Mouse (Mus musculus): ENCODE results near the gene Hmgcs2.

Gene Hmgcs2

DNA sequence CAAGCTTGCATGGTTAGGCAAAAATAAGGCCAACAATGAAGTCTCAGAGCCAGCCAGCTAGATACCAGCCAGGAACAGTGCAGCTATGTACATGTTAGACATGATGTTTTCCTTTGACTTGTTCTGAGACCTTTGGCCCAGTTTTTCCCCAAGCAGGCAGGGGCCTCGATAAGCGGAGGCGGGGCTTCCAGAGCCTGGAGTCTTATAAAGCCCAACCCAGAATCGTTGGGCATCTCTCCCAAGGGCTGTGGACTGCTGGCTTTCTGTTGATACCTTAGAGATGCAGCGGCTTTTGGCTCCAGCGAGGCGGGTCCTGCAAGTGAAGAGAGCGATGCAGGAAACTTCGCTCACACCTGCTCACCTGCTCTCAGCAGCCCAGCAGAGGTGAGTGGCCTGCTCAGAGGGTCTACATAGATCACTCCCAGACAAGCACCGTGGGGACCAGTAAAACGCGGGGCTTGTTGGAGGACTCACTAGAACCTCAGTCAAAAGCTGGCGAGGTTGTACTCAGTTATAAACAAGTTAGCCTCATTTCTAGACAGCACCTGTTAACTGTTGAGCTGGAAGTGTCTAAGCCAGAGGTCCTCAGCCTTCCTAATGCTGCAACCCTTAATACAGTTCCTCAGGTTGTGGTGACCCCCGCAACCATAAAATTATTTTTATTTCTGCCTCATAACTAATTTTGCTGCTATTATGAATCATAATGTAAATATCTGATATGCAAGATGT is at the start of gene Hmgcs2:
TSS of gene Hmgcs2 (plus strand) at position 232 of the 729 bp plus-strand sequence.
- in situ Hi-C loops (cut with MboI, MseI): no loop called here

DNA sequence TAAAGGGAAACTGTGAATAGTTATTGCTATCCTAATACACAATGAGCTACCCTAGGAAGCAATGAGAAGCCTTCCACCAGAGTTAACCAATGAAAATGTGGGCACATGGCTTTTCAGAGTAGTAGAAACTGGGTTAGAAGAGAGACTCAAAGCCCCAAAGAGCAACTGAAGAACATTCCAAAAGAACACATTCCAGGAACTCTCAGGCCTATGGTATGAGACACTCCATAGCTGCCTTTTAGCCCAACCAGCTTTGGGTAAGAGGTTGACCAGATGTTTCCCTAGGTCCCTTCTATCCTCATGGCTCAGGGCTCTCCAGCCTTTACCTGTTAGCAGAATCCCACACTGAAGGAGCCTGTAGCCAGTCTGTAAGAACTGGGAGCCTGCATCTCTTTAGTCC is 46.7 kb upstream of the Hmgcs2 start:
- in situ Hi-C loops (cut with MboI, MseI): no loop called here

DNA sequence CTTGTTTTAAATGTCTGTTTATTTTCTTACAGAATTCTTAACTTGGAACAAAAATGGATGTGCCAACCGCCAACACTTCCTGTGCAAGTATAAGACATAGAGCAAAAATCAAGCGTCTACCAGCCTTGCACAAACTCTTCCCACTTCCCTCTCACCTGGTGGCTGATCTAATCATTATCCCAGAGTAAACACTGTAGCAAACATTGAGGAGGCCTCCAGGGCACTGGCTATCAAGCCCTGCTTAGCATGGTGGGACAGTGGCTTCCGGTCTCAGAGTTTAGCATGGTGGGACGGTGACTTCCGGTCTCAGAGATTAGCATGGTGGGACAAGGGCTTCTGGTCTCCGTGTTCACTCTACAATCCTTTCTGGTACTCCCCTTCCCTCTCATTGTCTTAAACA is 44.0 kb upstream of the Hmgcs2 start:
- in situ Hi-C loops (cut with MboI, MseI): no loop called here

DNA sequence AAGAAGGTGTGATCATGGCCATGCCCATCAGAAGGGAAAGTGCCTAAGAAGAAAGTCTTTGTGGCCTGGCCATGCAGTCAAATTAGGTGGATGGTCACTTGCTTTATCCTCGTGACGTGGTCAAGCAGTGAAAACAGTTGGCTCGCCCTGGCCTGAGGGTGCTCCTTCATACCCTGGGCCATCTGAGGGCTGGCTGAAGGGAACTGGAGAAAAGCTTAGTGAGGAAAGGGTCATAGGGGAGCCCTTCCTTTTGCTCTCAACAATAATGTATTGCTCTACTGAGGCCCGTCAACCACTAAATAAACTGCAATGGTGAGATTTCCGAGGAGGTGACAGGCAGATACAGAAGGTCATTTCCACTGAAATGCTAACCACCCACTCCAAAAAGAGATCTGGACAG is 43.0 kb upstream of the Hmgcs2 start:
- in situ Hi-C loops (cut with MboI, MseI): no loop called here

DNA sequence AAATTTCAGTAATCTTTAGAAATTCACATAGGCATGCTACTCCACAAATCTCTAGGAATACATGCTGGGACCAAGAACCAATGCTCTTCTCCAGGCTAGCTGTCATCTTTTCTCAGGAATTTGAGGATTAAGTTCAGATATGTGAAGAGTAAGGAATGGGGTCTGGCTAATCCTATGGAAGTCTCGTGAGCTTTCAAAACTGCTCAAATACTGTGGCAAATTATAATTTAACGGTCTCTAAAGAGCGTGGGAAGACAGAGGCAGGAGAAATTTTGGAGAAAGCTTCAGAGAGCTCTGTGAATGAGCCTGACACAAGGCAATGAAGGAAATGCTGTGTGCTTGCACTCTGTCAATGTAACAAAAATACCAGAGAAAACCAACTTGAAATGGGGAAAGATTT is 42.1 kb upstream of the Hmgcs2 start:
- in situ Hi-C loops (cut with MboI, MseI): no loop called here

DNA sequence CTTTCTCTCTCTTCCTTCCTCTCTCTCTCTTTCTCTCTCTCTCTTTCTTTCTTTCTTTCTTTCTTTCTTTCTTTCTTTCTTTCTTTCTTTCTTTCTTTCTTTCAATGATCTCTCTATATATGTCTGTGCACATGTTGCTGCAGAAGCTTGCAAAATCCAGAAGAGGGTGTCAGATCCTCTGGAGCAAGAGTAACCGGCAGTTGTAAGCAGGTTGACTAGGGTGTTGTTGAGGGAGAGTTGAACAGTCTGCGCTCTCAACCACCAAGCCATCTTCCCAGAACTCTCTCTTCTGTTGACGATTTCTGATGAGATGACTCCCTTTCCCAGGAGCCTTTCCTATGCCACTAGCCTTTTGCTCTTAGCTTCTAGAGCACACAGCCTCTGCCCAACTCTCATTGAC is 38.2 kb upstream of the Hmgcs2 start:
- in situ Hi-C loops (cut with MboI, MseI): no loop called here

DNA sequence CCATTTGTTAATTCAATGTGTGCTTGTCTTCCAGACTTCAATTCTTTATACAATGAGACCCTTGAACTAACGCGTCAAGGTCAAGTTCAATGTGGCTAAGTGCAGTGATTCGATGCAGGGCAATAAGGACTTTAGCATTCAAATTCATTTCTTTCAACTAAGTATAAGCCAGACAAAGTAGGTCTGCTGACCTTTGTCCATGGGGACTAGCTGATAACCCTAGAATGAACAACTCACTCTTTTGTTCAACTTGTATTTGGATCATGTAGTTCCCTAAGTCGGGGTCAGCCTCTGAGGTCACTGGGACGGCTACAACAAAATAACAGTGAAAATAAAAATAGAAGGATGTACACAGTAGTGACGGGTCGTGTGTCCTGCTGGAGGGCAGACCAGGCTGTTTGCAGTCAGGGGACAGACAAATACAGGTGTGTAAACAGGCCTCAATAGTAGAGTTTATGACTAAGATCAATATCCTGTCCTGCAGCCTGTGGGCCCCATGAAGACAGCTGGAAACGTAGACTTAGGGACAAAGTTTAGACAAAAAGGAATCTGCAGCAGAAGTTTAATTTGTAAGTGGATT is 37.7 kb upstream of the Hmgcs2 start:
- in situ Hi-C loops (cut with MboI, MseI): no loop called here

DNA sequence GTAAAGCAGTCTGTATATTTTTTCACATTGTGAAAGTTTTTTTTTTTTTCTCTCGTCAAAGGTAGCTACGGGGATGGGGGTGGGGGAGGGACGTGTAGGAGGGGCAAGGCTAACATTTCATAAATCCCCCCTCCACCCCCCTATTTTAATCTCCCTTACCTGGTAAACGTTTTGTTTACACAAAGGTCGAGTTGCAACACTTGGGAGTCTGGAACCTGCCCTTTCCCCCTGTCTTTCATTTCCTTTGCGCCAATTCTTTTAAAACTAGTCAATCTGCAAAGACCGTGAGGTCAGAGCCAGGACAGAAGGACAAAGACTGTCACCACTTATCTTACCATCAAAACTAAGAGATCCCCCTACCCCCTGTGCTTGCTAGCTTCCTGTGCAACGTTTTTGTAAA is 34.3 kb upstream of the Hmgcs2 start:
- in situ Hi-C loops (cut with MboI, MseI): no loop called here

DNA sequence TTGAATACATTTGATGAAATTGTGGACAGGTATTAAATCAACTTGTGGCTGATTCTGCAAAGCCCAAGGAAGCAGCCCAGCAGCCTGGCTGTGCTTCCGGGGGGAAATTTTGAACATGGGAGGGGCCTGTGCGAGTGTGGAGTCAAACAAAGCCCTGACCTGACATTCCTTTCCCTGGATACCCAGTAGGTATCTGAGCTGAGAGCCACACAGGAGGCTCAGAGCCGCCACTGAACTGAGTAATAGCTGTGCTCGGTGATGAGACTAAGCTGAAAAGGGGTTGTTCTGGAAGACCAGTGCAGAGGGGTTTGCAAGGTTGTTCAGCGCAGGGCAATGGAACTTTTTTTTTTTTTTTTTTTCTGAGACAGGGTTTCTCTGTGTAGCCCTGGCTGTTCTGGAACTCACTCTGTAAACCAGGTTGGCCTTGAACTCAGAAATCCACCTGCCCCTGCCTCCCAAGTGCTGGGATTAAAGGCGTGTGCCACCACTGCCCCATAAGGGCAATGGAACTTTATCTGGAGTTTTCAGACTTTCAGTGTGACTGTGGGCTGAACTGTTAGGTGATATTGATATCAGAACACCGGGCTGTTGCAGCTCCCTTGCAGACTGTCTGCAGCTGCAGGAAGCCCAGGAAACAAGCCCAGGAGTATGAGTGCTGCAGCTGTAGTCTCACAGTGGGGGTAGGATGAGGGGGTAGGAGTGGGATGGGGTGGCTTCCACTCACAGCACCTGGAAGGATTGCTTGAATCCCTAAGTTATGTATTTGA is 33.1 kb upstream of the Hmgcs2 start:
- in situ Hi-C loops (cut with MboI, MseI): no loop called here

DNA sequence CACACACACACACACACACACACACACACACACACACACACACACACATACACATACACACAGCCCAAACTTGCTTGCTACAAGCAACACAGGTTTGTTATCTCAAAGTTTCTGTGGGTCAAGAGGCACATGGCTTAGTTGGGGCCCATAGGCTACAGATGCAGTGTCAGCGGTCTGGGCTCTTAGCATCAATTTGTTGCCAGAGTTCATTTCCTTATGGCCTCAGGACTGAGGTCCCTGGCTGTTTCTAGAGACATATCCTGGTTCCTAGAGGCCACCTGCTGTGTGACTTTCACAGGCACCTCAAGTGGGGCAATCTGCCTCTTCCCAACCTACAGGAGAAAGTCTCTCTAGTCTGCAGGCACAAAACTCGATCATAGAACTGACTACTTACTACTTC is 30.9 kb upstream of the Hmgcs2 start:
- in situ Hi-C loops (cut with MboI, MseI): no loop called here

DNA sequence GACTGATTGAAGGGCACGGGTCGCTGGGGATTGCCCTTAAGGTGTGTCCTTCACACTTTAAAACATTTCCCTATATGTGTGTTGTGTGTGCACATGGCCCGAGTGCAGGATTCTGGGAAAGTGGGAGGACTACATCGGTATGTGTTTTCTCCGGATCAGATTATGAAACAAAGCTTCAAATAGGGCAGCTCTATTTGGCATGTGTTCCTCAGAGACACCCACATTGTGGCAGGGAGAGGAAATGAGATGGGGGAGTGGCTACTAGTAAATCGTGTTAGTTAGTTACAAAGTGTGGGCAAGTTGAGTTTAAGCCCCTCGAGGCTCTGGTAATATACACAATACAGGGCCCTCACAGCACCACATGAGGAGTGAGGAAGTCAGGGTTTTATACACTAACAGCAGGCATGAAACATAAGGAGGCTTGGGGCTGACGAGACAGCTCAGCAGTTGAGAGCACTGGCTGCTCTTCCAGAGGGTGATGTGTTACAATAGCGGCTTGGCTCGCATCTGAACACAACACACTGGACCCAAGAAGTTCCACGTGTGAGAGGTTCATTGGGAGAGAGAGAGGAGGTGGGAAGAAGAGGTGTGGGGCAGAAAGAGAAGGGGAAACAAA is 30.3 kb upstream of the Hmgcs2 start:
- in situ Hi-C loops (cut with MboI, MseI): no loop called here

DNA sequence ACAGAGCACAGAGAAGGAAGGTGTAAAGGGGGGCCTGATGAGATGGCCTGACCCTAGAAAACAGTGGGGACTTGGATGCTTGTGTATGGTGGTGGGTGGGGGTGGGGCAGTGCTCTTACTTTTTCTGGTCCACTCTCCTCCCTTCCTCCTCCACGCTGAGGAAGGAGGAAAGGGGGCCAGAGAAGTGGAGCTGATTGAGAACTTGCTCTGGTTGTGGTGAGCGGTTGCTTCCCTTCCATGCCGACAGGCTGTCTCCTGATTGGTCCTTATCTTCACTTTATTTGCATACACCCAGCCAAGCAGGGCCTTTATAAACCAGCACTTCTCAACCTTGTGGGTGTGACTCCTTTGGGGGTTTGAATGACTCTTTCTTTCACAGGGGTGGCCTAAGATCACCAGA is 26.2 kb upstream of the Hmgcs2 start:
- in situ Hi-C loops (cut with MboI, MseI): no loop called here

DNA sequence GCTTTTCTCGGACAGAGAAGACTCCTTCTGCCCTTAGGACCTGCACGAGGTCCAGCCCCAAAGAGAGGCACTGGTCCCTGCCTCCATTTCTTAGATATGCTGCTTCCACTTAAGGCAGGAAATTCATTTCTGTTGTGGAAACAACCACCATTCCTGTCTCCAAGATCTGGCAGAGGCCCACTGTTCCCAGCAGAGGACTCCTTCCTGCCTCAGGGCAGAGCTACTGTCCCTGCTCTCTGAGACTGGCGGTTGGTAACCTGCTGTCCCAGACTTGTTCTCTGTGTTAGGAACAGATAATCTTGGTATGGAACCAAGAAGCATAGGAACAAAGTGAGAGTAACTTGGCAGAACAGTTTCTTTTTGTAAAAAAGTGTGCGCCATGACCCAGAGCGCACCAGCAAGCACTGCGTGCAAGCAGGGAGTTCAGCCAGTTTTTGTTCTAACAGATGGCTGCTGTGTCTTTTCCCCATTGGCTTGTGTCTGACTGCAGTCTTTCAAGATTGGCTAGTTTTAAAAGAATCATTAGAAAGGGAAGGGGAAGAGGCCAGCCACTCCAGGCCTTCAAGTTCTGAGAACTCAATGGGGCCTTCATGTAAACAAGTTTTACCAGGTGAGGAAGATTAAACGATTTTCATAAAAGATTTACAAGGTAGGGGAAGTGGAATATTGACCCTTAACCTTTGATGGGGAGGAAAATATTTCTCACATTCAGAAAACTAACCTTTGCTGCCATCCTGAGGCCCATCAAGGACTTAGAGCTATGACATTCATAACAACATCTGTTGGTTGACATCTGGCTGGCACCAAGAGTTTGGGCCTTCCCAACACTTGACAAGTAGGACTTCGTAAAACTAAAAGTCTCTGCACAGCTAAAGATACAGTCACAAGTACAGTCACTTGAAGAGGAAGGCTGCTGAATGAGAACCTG is 25.3 kb upstream of the Hmgcs2 start:
- in situ Hi-C loops (cut with MboI, MseI): no loop called here

DNA sequence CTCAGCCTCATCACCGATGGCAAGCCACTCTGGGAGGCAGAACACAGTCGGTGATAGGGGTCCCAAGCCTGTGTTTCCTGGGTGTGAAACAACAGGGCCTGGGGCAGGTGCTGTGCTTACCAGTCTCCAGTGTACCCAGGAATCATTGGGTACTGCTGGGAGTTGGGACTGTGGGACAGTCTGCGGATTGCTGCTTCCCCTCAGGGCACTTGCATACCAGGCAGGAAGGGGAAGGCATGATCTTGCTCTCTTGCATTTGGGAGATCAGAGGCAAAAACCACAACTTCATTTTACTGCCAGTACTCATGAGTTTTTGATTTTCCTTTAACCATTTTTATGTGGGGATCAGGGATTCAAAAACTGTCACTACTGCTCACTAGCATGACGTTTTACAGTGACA is 21.5 kb upstream of the Hmgcs2 start:
- in situ Hi-C loops (cut with MboI, MseI): no loop called here

DNA sequence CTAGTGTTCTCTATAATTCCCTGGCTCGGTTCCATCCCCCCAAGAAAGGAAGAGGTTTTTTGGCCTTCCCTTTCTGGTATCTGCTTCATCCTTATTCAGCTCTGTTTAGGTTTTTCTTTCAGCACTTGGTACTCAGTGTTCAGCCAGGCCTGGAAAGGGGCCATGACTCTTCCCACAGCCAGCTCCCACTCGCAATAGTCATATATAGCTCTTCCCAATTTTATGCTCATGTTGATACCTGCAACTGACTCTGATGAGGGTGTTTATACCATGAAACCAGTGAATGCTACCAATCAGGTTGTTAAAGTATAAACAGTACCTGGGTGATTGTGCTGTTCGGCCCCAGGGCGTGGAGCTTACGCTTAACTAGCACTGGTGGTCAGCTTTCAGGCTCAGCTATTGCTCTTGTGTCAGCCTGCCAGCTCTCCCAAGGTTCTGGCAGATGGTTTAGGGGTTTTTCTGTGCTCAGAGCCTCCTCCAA is 20.9 kb upstream of the Hmgcs2 start:
- in situ Hi-C loops (cut with MboI, MseI): no loop called here

DNA sequence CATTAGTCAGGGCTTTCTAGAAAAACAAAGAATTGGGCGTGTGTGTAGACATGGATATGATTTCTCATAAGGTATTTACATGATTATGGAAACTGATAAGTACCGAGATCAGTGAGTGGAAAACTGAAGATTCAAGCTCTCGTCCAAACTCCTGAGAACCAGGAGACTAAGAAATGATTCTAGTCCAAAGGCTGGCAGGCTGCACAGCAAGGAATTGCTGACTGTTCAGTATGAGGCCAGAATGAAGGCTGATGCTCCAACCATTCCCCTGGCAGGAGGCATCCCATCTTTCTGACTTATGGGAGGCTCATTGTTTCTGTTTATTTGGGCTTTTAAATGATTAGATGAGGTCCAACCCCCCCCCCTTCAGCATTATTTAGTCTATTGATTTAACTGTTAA is 19.7 kb upstream of the Hmgcs2 start:
- in situ Hi-C loops (cut with MboI, MseI): no loop called here

DNA sequence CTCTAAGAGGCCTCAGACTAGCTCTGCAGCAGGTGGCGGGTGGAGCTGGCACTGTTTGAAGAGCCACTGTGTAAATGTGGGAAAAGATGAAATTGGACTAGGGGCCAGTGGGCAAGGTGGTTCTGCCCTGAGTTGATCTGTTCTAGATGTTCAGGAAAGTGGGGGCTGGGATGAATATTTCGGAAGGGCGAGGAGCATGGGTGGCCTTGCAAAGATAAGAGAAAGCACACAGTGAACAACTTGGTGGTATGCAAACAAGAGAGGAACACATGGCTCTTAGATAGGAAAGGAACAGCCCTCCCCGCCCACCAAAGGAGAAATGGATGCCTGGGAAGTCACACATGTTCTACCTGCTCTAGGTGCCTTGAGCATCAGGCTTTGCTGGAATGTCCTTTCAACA is 18.8 kb upstream of the Hmgcs2 start:
- in situ Hi-C loops (cut with MboI, MseI): no loop called here

DNA sequence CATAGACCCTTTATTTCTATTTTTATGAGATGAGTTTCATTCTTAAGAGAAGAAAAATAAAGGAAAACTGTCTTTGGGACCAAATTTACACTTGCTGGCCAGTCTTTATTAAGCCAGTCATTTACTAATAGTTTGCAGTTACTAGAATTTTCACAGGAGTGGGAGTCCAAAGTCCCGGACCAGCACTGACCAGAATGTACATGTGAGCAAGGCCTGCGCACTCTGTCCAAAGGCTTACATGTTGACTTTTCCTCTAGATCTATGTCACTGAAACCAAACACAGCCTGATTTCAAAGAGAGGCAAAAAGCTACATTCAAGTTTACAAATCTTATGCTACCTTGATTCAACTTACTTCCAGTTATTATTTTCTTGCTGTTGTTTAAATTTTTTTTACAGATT is 18.1 kb upstream of the Hmgcs2 start:
- in situ Hi-C loops (cut with MboI, MseI): no loop called here

DNA sequence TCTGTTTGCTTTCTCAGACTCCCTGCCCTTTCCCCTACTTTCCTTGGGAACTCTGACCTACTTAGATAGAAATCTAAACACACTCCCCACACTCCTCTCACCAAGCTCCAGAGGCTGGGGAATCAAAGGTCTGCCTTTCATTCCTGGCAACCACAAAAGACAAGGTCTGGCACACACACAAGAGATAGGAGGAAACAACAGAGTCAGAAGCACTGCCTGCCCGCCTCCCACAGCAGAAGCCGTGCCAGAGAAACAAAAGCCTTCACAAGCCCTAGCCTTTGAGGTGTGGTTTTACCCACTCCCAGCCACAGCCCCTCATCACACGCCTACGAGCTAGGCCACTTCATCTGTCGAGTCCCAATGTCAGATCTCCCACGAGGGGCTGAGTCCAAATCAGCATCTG is 13.0 kb upstream of the Hmgcs2 start:
- in situ Hi-C loops (cut with MboI, MseI): no loop called here

DNA sequence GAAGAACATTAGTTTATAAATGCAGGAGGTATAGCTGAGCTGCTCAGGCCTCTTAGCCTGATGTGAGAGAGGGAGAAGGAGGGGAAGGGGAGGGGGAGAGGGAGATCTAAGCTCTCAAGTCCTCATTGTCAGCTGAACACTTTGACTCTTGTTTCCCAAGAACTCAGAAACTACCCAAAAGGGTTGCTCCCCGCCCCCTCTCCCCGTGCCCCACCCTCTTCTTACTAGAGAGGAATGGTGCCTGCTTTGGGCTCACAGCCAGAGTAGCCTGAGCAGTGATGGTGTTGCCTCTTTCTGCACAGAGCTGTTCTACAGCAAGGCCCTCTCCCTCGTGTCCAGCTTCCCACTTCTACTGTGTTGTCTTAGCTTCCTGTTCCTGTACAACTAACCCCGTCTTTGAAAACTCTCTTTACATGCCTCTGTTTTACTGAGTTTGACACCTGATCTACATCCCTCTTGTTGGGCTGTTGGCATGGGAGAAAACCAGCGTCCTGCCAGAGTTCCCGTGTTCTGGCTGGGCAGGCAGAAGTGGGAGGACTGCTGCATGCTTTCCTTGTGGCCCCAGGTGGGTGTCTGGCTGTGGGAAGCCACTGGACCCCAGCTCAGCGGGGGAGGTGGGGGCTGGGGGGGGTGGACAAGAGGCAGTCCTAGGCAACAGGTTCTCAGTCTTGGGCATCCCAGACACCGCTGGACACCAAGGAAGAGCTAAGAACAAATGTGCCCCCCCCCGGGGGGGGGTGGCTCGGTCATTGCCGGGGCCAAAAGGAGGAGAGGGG is 6.4 kb upstream of the Hmgcs2 start:
- in situ Hi-C loops (cut with MboI, MseI): no loop called here

DNA sequence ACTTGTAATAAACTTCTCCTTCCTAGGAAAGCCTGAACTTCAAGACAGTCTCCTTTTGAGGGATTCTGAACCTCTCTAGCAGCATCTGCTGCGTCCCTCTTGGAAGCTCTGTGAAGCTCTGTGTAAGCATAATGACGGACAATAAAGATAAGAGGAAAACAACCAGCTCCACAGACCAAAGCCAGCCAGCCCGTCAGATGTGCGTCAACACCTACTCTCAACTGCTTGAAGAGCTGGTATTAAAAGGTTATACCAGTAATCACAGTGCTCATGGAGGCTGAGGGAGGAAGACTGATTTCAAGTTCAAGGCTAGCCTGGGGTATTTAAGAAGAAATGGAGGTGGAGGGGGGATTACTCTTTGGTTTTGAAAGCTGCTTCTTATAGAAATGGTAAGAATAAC is 553 bp upstream of the Hmgcs2 start:
- in situ Hi-C loops (cut with MboI, MseI): no loop called here
